Mouse (Mus musculus): ENCODE data around the gene Chrna9. TPM values are rescaled to one million over a fixed set of nuclear protein-coding genes. Genes with fewer than 3 reads are reported as not detected.

Gene Chrna9
- total and polyA plus RNA-seq, 2 experiments from 2014 or later: 6.9 TPM; not detected in 1

- TF ChIP-seq CTCF (IDR thresholded peaks at IDR 0.05; ENCODE audit: low read depth): no peak
- TF ChIP-seq EP300 (IDR thresholded peaks at IDR 0.05; ENCODE audit: low read depth): no peak
- WGBS: 70% methylated on average over 3 of the region's 3 CpGs
- H3K27ac ChIP-seq (ENCODE audit: low read depth): no peak overlapping the region; the same call in 1 of the 2 replicates
- H3K4me2 ChIP-seq (ENCODE audit: low read depth, low read length): no peak overlapping the region
- no peak for DNase-seq (ENCODE audit: low spot score)
- no peak overlapping the region for H3K4me3 ChIP-seq (ENCODE audit: low read depth, low read length)
- no peaks in the 10 kb centered on the region for H3K36me3 ChIP-seq (replicated peaks; ENCODE audit: control insufficient read depth, insufficient read depth, low read length)
- H3K9ac ChIP-seq (replicated peaks; ENCODE audit: low read depth, low read length): no peak overlapping the region
- no peak for ATAC-seq (ENCODE audit: insufficient read depth, low read depth)
- H3K4me1 ChIP-seq (ENCODE audit: control insufficient read depth, insufficient read depth): no peaks in the 10 kb centered on the region
- no peaks in the 10 kb centered on the region for H3K27me3 ChIP-seq (ENCODE audit: control insufficient read depth, insufficient read depth, low read length)
- no peaks in the 10 kb centered on the region for H3K9me3 ChIP-seq (replicated peaks; ENCODE audit: control insufficient read depth, low read length)
These were observed 16.1 kb upstream of the Chrna9 start for GRCm38 (mm10) chr5:65918601-65919000.

GRCm38 (mm10) chr5:65919326-65919725 lies 15.4 kb upstream of the Chrna9 start:
- DNase-seq (ENCODE audit: low spot score) (no peak), ATAC-seq (ENCODE audit: insufficient read depth, low read depth) (no peak)
- Histone ChIP-seq H3K4me2 (ENCODE audit: low read depth, low read length) (no peak overlapping the region), H3K36me3 (replicated peaks; ENCODE audit: control insufficient read depth, insufficient read depth, low read length) (no peaks in the 10 kb centered on the region), H3K27ac (ENCODE audit: low read depth) (no peak overlapping the region), H3K9ac (replicated peaks; ENCODE audit: low read depth, low read length) (no peak overlapping the region), H3K9me3 (replicated peaks; ENCODE audit: control insufficient read depth, low read length) (no peaks in the 10 kb centered on the region), H3K4me3 (ENCODE audit: low read depth, low read length) (no peak overlapping the region), H3K4me1 (ENCODE audit: control insufficient read depth, insufficient read depth) (no peaks in the 10 kb centered on the region), H3K27me3 (ENCODE audit: control insufficient read depth, insufficient read depth, low read length) (no peaks in the 10 kb centered on the region)
- TF ChIP-seq CTCF (IDR thresholded peaks at IDR 0.05; ENCODE audit: low read depth) (no peak), EP300 (IDR thresholded peaks at IDR 0.05; ENCODE audit: low read depth) (no peak)
- WGBS: 71% methylated on average over 12 of the region's 12 CpGs

GRCm38 (mm10) chr5:65919904-65920303 lies 14.8 kb upstream of the Chrna9 start:
- H3K9me3 ChIP-seq (replicated peaks; ENCODE audit: control insufficient read depth, low read length): no peaks in the 10 kb centered on the region

GRCm38 (mm10) chr5:65920701-65921426 lies 13.9 kb upstream of the Chrna9 start:
- TF ChIP-seq EP300 (IDR thresholded peaks at IDR 0.05; ENCODE audit: low read depth): no peak
- TF ChIP-seq CTCF (IDR thresholded peaks at IDR 0.05; ENCODE audit: low read depth): no peak
- no peak overlapping the region for H3K27ac ChIP-seq (ENCODE audit: low read depth)
- no peak overlapping the region for H3K4me3 ChIP-seq (ENCODE audit: low read depth, low read length)
- no peak for DNase-seq (ENCODE audit: low spot score)
- H3K4me1 ChIP-seq (ENCODE audit: control insufficient read depth, insufficient read depth): no peaks in the 10 kb centered on the region
- H3K36me3 ChIP-seq (replicated peaks; ENCODE audit: control insufficient read depth, insufficient read depth, low read length): no peaks in the 10 kb centered on the region
- no peak overlapping the region for H3K9ac ChIP-seq (replicated peaks; ENCODE audit: low read depth, low read length)
- no peaks in the 10 kb centered on the region for H3K9me3 ChIP-seq (replicated peaks; ENCODE audit: control insufficient read depth, low read length)
- 81% methylated on average over 12 of the region's 12 CpGs for WGBS
- H3K4me2 ChIP-seq (ENCODE audit: low read depth, low read length): no peak overlapping the region
- no peaks in the 10 kb centered on the region for H3K27me3 ChIP-seq (ENCODE audit: control insufficient read depth, insufficient read depth, low read length)
- no peak for ATAC-seq (ENCODE audit: insufficient read depth, low read depth)

More at GRCm38 (mm10) chr5:65919904-65920303, 14.8 kb upstream of the Chrna9 start:
- 92% methylated on average over 3 of the region's 3 CpGs for WGBS
- no peak for DNase-seq (ENCODE audit: low spot score)
- Histone ChIP-seq H3K27me3 (ENCODE audit: control insufficient read depth, insufficient read depth, low read length) (no peaks in the 10 kb centered on the region), H3K4me1 (ENCODE audit: control insufficient read depth, insufficient read depth) (no peaks in the 10 kb centered on the region), H3K27ac (ENCODE audit: low read depth) (no peak overlapping the region), H3K36me3 (replicated peaks; ENCODE audit: control insufficient read depth, insufficient read depth, low read length) (no peaks in the 10 kb centered on the region), H3K4me3 (ENCODE audit: low read depth, low read length) (no peak overlapping the region), H3K4me2 (ENCODE audit: low read depth, low read length) (no peak overlapping the region), H3K9ac (replicated peaks; ENCODE audit: low read depth, low read length) (no peak overlapping the region)
- TF ChIP-seq CTCF (IDR thresholded peaks at IDR 0.05; ENCODE audit: low read depth) (no peak), EP300 (IDR thresholded peaks at IDR 0.05; ENCODE audit: low read depth) (no peak)
- no peak for ATAC-seq (ENCODE audit: insufficient read depth, low read depth)

- H3K27ac ChIP-seq (ENCODE audit: low read depth): no peak overlapping the region
- TF ChIP-seq EP300 (IDR thresholded peaks at IDR 0.05; ENCODE audit: low read depth) (no peak), CTCF (IDR thresholded peaks at IDR 0.05; ENCODE audit: low read depth) (no peak)
- no peak for DNase-seq (ENCODE audit: low spot score)
- no peaks in the 10 kb centered on the region for H3K4me1 ChIP-seq (ENCODE audit: control insufficient read depth, insufficient read depth)
- no peaks in the 10 kb centered on the region for H3K9me3 ChIP-seq (replicated peaks; ENCODE audit: control insufficient read depth, low read length)
- H3K36me3 ChIP-seq (replicated peaks; ENCODE audit: control insufficient read depth, insufficient read depth, low read length): no peaks in the 10 kb centered on the region
- ATAC-seq (ENCODE audit: insufficient read depth, low read depth): no peak
- WGBS: 74% methylated on average over 9 of the region's 9 CpGs
- H3K4me3 ChIP-seq (ENCODE audit: low read depth, low read length): no peak overlapping the region
- H3K9ac ChIP-seq (replicated peaks; ENCODE audit: low read depth, low read length): no peak overlapping the region
- no peaks in the 10 kb centered on the region for H3K27me3 ChIP-seq (ENCODE audit: control insufficient read depth, insufficient read depth, low read length)
- H3K4me2 ChIP-seq (ENCODE audit: low read depth, low read length): no peak overlapping the region
These were observed 13.1 kb upstream of the Chrna9 start for GRCm38 (mm10) chr5:65921477-65922138.
